Mouse (Mus musculus): Measurements from ENCODE around the gene Myh3.

Gene Myh3

GRCm38 (mm10) chr11:67086467-67087164 is 8.5 kb downstream of the Myh3 start:
- CTCF ChIA-PET: interaction anchor here in 3 of 4 experiments (0.5 to 3.7 kb wide), 14 partner anchors 8 to 102 kb away, joined by 3 to 24 read pairs (median 8); no protein-coding TSS in a partner anchor
- POLR2A ChIA-PET: interaction anchor here in 2 of 4 experiments (1.0 to 1.3 kb wide), 2 partner anchors 28 to 38 kb away, joined by 3 read pairs; no protein-coding TSS in a partner anchor

GRCm38 (mm10) chr11:67087225-67087624 is 9.1 kb downstream of the Myh3 start:
- POLR2A ChIA-PET: interaction anchor here in 1 of 4 experiments (1.0 kb wide), 1 partner anchor 29 kb away, joined by 3 read pairs; no protein-coding TSS in a partner anchor
- CTCF ChIA-PET: interaction anchor here in 2 of 4 experiments (0.5 to 3.7 kb wide), 8 partner anchors 8 to 65 kb away, joined by 3 to 24 read pairs (median 6); no protein-coding TSS in a partner anchor

GRCm38 (mm10) chr11:67092354-67092753 is 14.3 kb downstream of the Myh3 start:
- POLR2A ChIA-PET: interaction anchor here in 1 of 4 experiments (0.6 kb wide), 1 partner anchor 914 kb away, joined by 3 read pairs; no protein-coding TSS in a partner anchor

GRCm38 (mm10) chr11:67093201-67093600 is 15.1 kb downstream of the Myh3 start:
- CTCF ChIA-PET: interaction anchor here (0.8 to 5.0 kb wide), 12 partner anchors 8 to 280 kb away, joined by 3 to 46 read pairs (median 7); no protein-coding TSS in a partner anchor

More at GRCm38 (mm10) chr11:67092354-67092753, 14.3 kb downstream of the Myh3 start:
- CTCF ChIA-PET: interaction anchor here (0.6 to 5.0 kb wide), 9 partner anchors 9 to 285 kb away, joined by 3 to 46 read pairs (median 8); no protein-coding TSS in a partner anchor

GRCm38 (mm10) chr11:67093652-67094051 is 15.6 kb downstream of the Myh3 start:
- POLR2A ChIA-PET: interaction anchor here in 1 of 4 experiments (0.7 to 2.0 kb wide), 4 partner anchors 8 to 62 kb away, joined by 3 to 5 read pairs (median 4); partner anchors contain the start of genes Adprm and Sco1
- CTCF ChIA-PET: interaction anchor here (0.8 to 5.0 kb wide), 15 partner anchors 8 to 280 kb away, joined by 3 to 46 read pairs (median 6); no protein-coding TSS in a partner anchor

More at GRCm38 (mm10) chr11:67093201-67093600, 15.1 kb downstream of the Myh3 start:
- POLR2A ChIA-PET: interaction anchor here in 1 of 4 experiments (0.7 to 1.7 kb wide), 3 partner anchors 8 to 61 kb away, joined by 3 to 4 read pairs (median 3); no protein-coding TSS in a partner anchor

GRCm38 (mm10) chr11:67094470-67094869 is 16.4 kb downstream of the Myh3 start:
- POLR2A ChIA-PET: interaction anchor here in 1 of 4 experiments (1.7 to 2.0 kb wide), 2 partner anchors 11 to 42 kb away, joined by 4 to 5 read pairs; partner anchors contain the start of genes Adprm and Sco1
- CTCF ChIA-PET: interaction anchor here (0.9 to 5.0 kb wide), 18 partner anchors 9 to 279 kb away, joined by 3 to 46 read pairs (median 4); no protein-coding TSS in a partner anchor

GRCm38 (mm10) chr11:67097709-67098108 is 19.6 kb downstream of the Myh3 start:
- ChIA-PET POLR2A (interaction anchor here in 1 of 4 experiments (1.4 kb wide), 1 partner anchor 58 kb away, joined by 4 read pairs; no protein-coding TSS in a partner anchor), CTCF (interaction anchor here (0.5 to 6.1 kb wide), 20 partner anchors 10 to 238 kb away, joined by 3 to 114 read pairs (median 4); partner anchors contain the start of gene Myh4 (in 1 of the 4))

- CTCF ChIA-PET: interaction anchor here (0.5 to 6.1 kb wide), 18 partner anchors 9 to 275 kb away, joined by 3 to 114 read pairs (median 5); no protein-coding TSS in a partner anchor
- POLR2A ChIA-PET: interaction anchor here in 2 of 4 experiments (0.6 to 1.4 kb wide), 3 partner anchors 10 to 59 kb away, joined by 3 to 4 read pairs (median 3); no protein-coding TSS in a partner anchor
Measured at GRCm38 (mm10) chr11:67098427-67098826, 20.3 kb downstream of the Myh3 start.

- CTCF ChIA-PET: interaction anchor here (0.5 to 6.1 kb wide), 12 partner anchors 12 to 274 kb away, joined by 3 to 114 read pairs (median 5); no protein-coding TSS in a partner anchor
- POLR2A ChIA-PET: interaction anchor here in 2 of 4 experiments (0.9 to 1.4 kb wide), 2 partner anchors 11 to 60 kb away, joined by 3 to 4 read pairs; no protein-coding TSS in a partner anchor
Measured at GRCm38 (mm10) chr11:67099241-67099640, 21.1 kb downstream of the Myh3 start.

- ChIA-PET CTCF (interaction anchor here in 3 of 4 experiments (0.6 to 6.1 kb wide), 11 partner anchors 10 to 168 kb away, joined by 3 to 114 read pairs (median 11); partner anchors contain the start of gene Tmem220 (in 2 of the 3)), POLR2A (interaction anchor here in 2 of 4 experiments (0.8 to 2.2 kb wide), 3 partner anchors 48 to 76 kb away, joined by 4 to 7 read pairs (median 6); partner anchors contain the start of genes Adprm (in 1 of the 2) and Sco1 (in 1 of the 2))
Measured at GRCm38 (mm10) chr11:67100169-67100568, 22.1 kb downstream of the Myh3 start.

GRCm38 (mm10) chr11:67101713-67102112 is 23.6 kb downstream of the Myh3 start:
- ChIA-PET POLR2A (interaction anchor here in 3 of 4 experiments (0.6 to 2.2 kb wide), 5 partner anchors 48 to 79 kb away, joined by 3 to 7 read pairs (median 4); partner anchors contain the start of genes Adprm (in 1 of the 3) and Sco1 (in 1 of the 3)), CTCF (interaction anchor here (0.5 to 6.1 kb wide), 95 partner anchors 8 to 1316 kb away, joined by 3 to 114 read pairs (median 4); partner anchors contain the start of genes Adprm (in 1 of the 4), Gsg1l2 (in 1 of the 4), Sco1 (in 1 of the 4) and Tmem220 (in 1 of the 4))

- CTCF ChIA-PET: interaction anchor here in 3 of 4 experiments (0.6 to 6.1 kb wide), 5 partner anchors 8 to 1243 kb away, joined by 3 to 114 read pairs (median 3); no protein-coding TSS in a partner anchor
- POLR2A ChIA-PET: no interaction called here
Measured at GRCm38 (mm10) chr11:67103256-67103655, 25.2 kb downstream of the Myh3 start.

- ChIA-PET POLR2A (interaction anchor here in 1 of 4 experiments (0.6 to 0.7 kb wide), 2 partner anchors 72 to 1466 kb away, joined by 3 read pairs; no protein-coding TSS in a partner anchor), CTCF (interaction anchor here in 2 of 4 experiments (0.6 to 0.8 kb wide), 2 partner anchors 73 to 825 kb away, joined by 3 to 4 read pairs; no protein-coding TSS in a partner anchor)
Measured at GRCm38 (mm10) chr11:67104242-67104641, 26.1 kb downstream of the Myh3 start.

GRCm38 (mm10) chr11:67104714-67105113 is 26.6 kb downstream of the Myh3 start:
- CTCF ChIA-PET: interaction anchor here in 1 of 4 experiments (1.6 kb wide), 1 partner anchor 84 kb away, joined by 3 read pairs; no protein-coding TSS in a partner anchor
- POLR2A ChIA-PET: interaction anchor here in 1 of 4 experiments (0.7 kb wide), 1 partner anchor 73 kb away, joined by 3 read pairs; no protein-coding TSS in a partner anchor

- POLR2A ChIA-PET: interaction anchor here in 2 of 4 experiments (0.6 to 1.4 kb wide), 3 partner anchors 12 to 272 kb away, joined by 3 to 5 read pairs (median 4); partner anchors contain the start of genes Adprm (in 1 of the 2) and Sco1 (in 1 of the 2)
- CTCF ChIA-PET: interaction anchor here in 3 of 4 experiments (0.7 to 1.6 kb wide), 3 partner anchors 81 to 157 kb away, joined by 3 to 4 read pairs (median 3); no protein-coding TSS in a partner anchor
Measured at GRCm38 (mm10) chr11:67105689-67106088, 27.6 kb downstream of the Myh3 start.

- CTCF ChIA-PET: interaction anchor here in 2 of 4 experiments (0.6 to 1.1 kb wide), 2 partner anchors 9 to 272 kb away, joined by 3 read pairs; no protein-coding TSS in a partner anchor
Measured at GRCm38 (mm10) chr11:67106973-67107372, 28.9 kb downstream of the Myh3 start.

More at GRCm38 (mm10) chr11:67106973-67107372, 28.9 kb downstream of the Myh3 start:
- POLR2A ChIA-PET: no interaction called here
